Mouse (Mus musculus) thymus, postnatal 0 days (tissue): ENCODE measurements around the gene Atf3. TPM values are rescaled to one million over a fixed set of nuclear protein-coding genes. Genes with fewer than 3 reads are reported as not detected.
"Not testable (repeated sequence)": the region's sequence is repeated elsewhere in the genome, so short reads cannot be mapped to it uniquely, and the experiment has no call there.

Experiments
- DNase-seq: peaks from one replicate; pipeline ENCODE4 v3.0.0-alpha.2; 2015; ENCODE audit warnings: low spot score
- polyA plus RNA-seq: library from polyadenylated mRNA; unstranded; fragments of >200 nt; fragmentation: Nextera tagmentation; extraction: Ambion mirVana; gene quantifications from 2 replicates; pipeline ENCODE4 v1.2.1, GENCODE M21; 2015

The Atf3 gene
- polyA plus RNA-seq, 1 experiment from 2014 or later = 2.1 TPM

DNA sequence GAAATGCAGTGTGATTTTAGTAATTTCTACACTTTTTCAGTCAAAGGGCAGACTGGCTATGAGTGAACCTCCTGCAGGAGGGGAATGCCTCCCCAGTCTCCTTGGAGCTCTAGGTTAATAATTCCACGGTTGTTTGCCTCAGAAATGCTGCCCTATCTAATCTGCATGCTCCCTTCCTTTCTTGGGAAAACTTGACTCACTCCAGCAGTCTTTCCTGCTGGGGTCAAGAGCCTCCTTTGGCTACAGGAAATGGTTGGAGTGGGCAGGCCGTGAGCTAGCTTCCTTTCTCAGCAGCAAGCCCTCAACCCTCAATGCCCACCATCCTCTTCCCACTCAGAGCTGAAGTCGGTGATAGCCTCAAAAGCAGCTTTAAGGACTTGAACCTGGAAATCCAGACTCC is 63.5 kb downstream of the Atf3 start:
- DNase-seq = no peak

DNA sequence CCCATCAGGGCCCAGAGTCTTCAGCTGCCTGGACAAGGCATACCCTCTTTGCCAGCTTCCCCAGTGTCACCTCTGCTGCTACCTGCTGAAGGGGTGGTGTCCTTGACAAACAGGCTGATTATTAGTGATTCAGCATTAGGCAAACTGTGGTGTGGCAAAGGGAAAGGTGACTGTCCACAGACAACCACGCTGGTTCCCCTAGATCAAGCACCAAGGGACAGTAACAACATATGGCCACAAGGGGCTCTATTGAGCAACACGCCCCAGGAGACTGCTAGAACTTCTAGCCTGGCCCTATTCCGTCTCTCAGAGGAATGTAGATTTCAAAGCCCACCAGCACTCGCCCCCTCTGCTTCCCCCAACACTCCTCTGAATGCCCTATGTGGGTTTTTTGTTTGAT is 64.8 kb downstream of the Atf3 start:
- DNase-seq = peak; percentile 45

DNA sequence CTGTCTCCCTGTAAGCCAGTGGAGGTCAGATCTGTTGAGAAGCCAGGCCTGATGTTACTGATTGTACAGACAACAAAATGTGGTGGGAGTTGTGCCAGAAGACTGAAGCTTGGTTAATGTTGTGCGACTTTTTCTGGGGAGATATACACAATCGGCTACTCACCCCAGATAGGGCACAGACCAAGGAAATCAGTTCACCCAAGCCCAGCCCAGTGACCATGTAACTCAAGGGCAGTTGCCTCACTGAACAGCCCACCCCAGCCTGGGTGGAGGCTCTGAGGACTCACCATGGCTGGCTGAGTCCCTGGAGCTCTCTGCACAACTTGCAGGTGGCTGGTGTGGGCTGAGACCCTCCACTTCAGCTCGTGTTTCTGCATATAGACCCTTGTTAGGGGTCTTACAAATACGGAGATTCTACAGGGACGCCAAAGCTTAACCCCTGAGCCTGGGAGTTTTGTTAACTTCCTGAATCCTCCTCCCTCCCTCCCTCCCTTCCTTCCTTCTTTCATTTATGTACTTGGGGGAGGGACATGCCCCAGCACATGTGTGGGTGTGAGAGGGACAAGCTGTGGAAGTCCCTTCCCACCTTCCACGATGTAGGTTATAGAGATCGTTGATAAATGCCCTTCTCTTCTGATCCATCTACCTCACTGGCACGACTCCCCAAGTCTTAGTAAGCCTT is 66.8 kb downstream of the Atf3 start:
- no peak for DNase-seq

DNA sequence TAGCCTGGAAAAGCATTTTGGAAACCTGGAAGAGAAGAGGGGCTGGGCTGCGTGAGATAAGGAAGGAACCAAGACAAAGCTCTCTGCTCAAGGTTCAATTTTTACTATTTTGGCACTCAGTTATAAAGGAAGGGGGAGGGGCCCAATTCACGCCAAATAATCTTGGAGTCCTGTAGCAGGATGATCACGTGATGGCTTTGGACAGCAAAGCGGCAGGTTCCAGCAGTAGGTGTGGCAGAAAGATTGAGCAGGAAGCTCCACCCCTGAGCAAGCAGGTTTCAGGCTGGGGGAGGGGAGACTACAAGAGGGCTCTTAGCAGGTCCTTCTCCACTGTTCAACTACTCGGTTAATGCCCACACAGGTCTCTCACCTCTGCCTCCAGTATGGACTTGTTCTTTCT is 68.3 kb downstream of the Atf3 start:
- DNase-seq = not testable (repeated sequence)

DNA sequence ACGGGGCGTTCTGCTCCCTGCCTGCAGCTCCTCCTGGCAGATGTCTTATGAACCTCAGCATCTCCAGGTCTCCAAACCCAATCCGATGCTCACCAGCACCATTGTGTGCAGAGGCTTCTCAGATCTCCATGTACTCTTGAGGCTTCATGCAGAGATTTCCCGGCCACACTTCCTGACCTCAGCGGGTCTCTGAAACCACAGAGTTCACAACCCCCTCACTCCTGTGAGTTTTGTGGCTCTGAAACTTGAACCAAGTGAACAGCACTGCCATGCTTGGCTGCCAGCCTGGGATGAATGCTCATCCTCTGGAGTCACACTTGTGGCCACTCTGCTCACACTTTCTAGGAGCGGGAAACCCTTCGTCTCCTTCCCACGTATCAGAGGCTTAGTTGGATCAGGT is 76.9 kb downstream of the Atf3 start:
- no peak for DNase-seq

DNA sequence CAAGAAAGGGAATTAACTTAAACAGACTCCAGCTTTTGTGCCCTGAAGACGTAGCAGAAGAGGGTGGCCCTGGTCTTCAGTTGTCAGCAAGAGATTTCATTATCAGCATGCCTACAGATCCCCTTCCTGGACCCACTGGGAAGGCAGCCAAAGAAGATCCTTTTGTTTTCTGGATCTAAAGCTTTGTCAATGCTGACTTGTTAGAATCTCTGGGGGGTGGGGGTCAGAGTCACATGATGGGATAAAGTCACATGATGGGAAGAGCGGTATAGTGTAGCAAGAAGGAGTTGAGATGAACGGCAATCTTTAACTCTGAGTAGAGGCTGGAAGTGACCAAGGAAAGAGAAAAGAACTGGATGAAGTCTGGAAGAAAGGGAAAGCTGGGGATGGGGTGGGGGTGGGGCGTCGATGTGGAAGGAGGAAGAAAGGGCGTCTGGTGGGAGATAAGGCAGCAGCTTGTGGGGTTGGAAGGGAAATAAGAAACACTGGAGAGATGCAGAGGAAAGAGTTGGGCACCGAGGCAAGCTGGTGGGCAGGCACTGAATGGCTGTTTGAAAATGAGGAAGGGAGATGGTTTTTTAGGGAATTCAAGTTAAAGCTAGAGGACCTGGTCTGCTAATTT is 78.9 kb downstream of the Atf3 start:
- no peak for DNase-seq

DNA sequence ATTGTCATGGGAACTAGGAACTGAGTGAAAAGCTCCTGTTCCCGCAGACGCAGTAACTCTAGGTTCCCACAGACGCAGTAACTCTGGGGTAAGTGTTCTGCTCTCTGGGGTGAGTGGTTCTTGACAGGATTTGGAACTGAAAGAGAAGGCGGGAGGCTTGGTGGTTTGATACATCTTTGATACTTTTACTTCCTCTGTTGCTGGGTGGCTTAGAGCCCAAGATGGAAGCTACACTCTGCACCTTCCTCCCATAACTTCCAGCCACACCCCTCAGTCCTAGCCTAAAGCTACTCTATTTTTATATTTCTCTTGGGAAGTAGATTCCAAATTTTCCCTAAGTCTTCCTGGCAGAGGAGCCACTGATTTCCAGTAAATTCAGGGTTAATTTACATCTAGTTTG is 79.4 kb downstream of the Atf3 start:
- DNase-seq = no peak

DNA sequence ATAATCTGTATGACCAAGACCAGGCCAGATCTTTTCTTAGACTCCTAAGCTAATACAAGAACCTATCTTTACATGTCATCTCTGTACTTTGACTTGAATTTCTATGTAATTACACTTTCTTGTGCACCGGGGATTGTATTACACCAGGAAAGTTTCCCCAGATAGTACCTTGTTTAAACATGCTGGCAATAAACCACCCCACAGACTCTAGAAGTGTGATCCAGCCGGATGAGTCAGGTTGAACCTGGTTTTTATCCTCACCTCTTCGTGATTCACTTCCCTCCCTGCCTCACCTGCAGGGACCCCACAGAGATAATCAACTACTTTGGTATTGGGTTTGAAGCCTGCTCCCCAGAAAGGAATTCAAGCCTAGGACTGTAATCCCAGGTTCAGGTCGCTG is 82.4 kb downstream of the Atf3 start:
- no peak for DNase-seq

DNA sequence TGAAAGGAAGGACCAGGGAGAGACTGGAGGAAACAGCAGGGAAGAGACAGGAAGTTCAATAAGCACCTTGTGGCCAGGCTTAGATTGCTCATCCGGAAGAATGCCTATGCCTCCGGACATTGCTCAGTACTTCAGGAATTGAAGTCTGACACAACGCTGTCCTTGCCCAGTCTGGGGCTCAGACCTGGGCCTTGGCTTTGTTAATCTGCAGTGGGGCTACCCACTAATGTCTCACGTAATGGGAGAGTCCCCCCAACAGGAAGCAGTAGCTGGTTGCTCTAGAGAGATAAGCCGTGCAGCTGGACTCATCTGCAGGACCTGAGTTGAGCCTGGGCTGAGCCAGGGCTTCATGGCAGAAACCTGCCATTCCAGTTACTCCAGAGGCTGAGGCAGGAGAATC is 84.9 kb downstream of the Atf3 start:
- DNase-seq = no peak

DNA sequence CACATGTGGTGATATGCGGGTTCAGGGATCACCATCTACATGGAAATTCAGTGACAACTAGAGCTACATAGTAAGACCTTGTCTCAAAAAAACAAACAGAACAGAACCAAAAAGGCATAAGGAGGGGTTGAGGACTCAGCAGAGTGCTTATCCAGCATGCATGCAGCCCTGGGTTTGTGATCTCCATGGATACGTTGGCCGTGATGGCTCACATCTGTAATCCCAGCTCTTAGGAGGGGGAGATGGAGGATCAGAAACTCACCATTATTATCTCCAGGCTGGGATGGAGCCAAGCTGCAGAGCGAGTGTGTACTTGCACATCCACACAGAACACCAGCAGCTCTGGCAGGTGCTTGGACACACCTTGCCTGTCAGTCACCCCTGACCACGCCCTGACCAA is 85.6 kb downstream of the Atf3 start:
- no peak for DNase-seq

DNA sequence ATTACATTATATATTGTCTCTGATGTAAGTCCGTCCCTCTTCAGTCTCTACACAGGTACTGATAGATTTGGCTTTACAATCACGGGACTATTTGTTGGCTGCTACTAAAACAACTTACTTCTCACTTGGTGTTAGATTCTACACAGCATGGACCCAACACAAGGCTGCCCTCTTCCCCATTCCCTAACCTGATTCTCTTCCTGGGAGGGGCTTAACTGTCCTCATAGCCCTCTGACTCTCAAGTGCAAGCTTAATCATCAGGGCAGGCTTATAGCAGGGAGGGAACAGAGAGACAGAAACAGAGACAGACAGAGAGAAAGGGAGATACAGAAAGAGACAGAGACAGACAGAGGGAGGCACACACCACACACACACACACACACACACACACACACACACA is 86.1 kb downstream of the Atf3 start:
- no peak for DNase-seq

DNA sequence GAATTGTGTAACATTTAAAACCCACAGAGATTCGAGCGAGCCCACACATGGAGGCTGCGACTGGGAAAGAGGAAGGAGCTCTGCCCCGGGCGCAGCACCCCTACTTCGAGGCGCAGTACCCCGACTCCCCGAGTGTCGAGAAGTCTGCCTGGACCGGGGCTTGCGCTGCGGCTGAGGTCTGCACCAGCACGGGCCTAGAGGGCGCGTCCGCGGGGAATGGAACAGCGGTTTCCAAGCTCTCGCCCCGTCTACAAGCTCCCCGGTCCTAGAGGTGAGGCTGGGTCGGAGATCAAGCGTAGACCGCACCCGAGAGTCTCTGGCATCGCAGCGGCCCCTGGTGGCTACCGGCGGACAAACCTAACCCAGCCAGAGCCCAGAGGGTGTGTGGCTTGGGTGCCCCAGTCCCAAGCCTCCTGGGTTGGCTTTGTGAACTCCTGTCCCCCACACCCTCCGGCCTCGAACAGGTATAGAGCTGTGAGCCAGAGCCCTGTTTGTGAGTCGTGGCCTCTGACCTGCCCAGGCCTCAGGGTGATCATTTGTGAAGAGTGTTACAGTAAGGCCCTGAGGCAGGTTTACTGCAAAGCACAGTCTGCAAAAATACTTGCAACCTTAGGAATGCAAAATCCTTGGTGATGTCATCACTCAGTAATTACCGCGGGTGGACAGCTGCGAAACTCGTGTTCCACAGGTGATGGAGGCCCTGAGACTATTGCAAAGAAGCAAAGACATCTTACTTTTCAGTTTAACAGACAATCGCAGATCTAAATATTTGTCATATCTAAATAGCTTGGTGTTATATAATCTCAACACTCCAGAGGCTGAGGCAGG is 91.8 kb downstream of the Atf3 start:
- peak; percentile 65 for DNase-seq

DNA sequence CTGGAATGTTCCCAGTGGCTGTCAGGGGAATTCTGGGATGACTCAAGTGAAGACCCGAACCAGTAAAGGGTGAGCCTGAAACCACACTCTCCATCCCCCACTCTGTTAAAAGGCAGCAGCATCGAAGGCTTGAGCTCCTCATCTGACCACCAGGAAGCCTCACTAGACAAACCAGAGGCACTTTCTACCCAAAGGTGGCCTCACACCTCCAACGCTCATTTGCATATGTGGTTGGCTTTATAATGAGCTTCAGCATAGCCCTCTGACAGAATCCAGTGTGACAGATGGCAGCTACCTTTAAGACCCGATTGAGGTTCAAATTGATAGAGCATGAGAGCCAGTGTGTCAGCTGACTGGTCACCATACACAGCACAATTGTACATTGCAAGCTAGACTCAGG is 93.6 kb downstream of the Atf3 start:
- no peak for DNase-seq

DNA sequence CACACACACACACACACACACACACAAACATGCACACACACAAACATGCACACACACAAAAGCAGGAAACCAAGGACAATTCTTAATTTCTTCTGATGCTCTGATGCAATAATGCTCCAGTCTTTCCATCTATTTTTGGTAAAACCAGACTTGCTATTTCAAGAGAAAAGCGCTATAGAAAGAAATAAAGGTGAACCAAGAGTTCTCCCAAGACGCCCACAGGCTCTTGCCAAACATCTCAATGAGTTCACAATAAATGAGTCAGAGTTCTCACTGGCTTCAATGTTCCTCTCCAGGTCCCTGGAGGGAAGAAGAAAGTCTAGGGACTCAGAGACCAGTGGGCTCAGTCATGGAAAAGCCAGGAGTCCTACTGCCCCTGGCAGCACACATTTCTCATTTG is 94.1 kb downstream of the Atf3 start:
- DNase-seq = no peak

DNA sequence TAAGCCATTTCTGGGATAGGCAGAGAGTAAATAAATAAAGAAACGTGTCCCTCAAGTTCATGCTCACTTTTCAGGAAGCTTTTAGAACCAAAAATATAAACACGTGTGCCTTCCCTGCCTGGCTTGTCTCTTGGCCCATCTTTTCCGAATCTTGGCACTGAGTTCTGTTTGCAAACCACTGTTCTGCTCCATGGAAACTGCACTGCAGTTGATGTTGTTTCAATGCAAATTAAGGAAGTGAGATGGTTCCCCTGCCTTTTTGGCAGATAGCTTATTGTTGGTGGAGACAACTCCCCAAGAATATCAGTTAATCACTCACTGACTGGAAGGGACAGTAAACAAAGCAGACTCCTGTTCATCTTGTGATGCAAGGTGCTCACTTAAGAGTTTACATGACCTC is 95.1 kb downstream of the Atf3 start:
- DNase-seq = no peak

Other genes starting within 250 kb of the Atf3 start
- gene Vash2, start 238.7 kb downstream of the Atf3 start, polyA plus RNA-seq = 7.4 and 8.9 TPM in 2 replicates
- 9.3 and 13.5 TPM in 2 replicates for gene Flvcr1, start 191.9 kb downstream of the Atf3 start, polyA plus RNA-seq
- gene Spata45, start 181.4 kb downstream of the Atf3 start, polyA plus RNA-seq = not detected in 2 replicates
- gene Tatdn3, start 155.1 kb downstream of the Atf3 start, polyA plus RNA-seq = 12.0 and 14.0 TPM in 2 replicates
- 20.3 and 20.4 TPM in 2 replicates for gene Nsl1, start 155.0 kb downstream of the Atf3 start, polyA plus RNA-seq
- gene Batf3, start 120.2 kb downstream of the Atf3 start, polyA plus RNA-seq = 3.2 and 3.6 TPM in 2 replicates
- gene Fam71a, start 53.2 kb downstream of the Atf3 start, polyA plus RNA-seq = not detected in 2 replicates
- 43.8 and 47.2 TPM in 2 replicates for gene Nenf, start 100.2 kb upstream of the Atf3 start, polyA plus RNA-seq
- 20.3 and 21.4 TPM in 2 replicates for gene Tmem206, start 107.9 kb upstream of the Atf3 start, polyA plus RNA-seq
- gene Ppp2r5a, start 185.2 kb upstream of the Atf3 start, polyA plus RNA-seq = 64.4 and 79.1 TPM in 2 replicates